Mouse (Mus musculus) heart, embryonic 13.5 days (tissue): ENCODE data around the gene Slfn4. TPM values are rescaled to one million over a fixed set of nuclear protein-coding genes. Genes with fewer than 3 reads are reported as not detected.
"Not testable (repeated sequence)": the region's sequence is repeated elsewhere in the genome, so short reads cannot be mapped to it uniquely, and the experiment has no call there.

Source experiments
- ATAC-seq: fragments of 200-750 bp; cut with Nextera tagmentation; 2 replicates; pipeline ENCODE4 v1.8.0; 2017; ENCODE audit warnings: moderate TSS enrichment; ENCODE audit not compliant: insufficient number of reproducible peaks, low FRiP score, low TSS enrichment; ENCODE audit errors: extremely low read depth
- H3K27ac ChIP-seq: fragments of 300-500 bp; sonication (generic); replicated peaks from 2 replicates; pipeline ENCODE4 v1.5.1; 2015; ENCODE audit warnings: moderate library complexity, mild to moderate bottlenecking, inconsistent platforms
- H3K27me3 ChIP-seq: fragments of 300-500 bp; sonication (generic); replicated peaks from 2 replicates; pipeline ENCODE4 v1.6.1; 2015; ENCODE audit warnings: mild to moderate bottlenecking, inconsistent platforms
- H3K36me3 ChIP-seq: fragments of 300-500 bp; sonication (generic); 2 replicates; pipeline ENCODE4 v1.6.1; 2015; ENCODE audit warnings: mild to moderate bottlenecking, inconsistent platforms
- H3K4me1 ChIP-seq: fragments of 300-500 bp; sonication (generic); 2 replicates; pipeline ENCODE4 v1.6.1; 2015; ENCODE audit warnings: inconsistent platforms
- H3K4me2 ChIP-seq: fragments of 300-500 bp; sonication (generic); 2 replicates; pipeline ENCODE4 v1.6.1; 2015; ENCODE audit warnings: inconsistent platforms, mild to moderate bottlenecking, moderate library complexity
- H3K4me3 ChIP-seq: fragments of 300-500 bp; sonication (generic); 2 replicates; pipeline ENCODE4 v1.5.1; 2015; ENCODE audit warnings: moderate library complexity, mild to moderate bottlenecking, inconsistent platforms
- H3K9ac ChIP-seq: fragments of 300-500 bp; sonication (generic); 2 replicates; pipeline ENCODE4 v1.6.1; 2015; ENCODE audit warnings: inconsistent platforms, mild to moderate bottlenecking, moderate library complexity
- H3K9me3 ChIP-seq: fragments of 300-500 bp; sonication (generic); 2 replicates; pipeline ENCODE4 v1.6.1; 2016; ENCODE audit warnings: inconsistent platforms
- WGBS: fragments of 180-500 bp; shearing (Covaris S2); methylation state at CpG from one replicate; pipeline ENCODE4 v1.1.7; 2015; ENCODE audit warnings: mixed read lengths; 5-methylcytosine and 5-hydroxymethylcytosine counted together
- polyA plus RNA-seq: library from polyadenylated mRNA; unstranded; fragments of >200 nt; fragmentation: Nextera tagmentation; extraction: Ambion mirVana; gene quantifications from 2 replicates; pipeline ENCODE4 v1.2.1, GENCODE M21; 2015

The Slfn4 gene
- not detected in 2 replicates for polyA plus RNA-seq

GRCm38 (mm10) chr11:83174948-83175539 is at the start of gene Slfn4:
Gene Slfn4, plus strand, starts transcription at chr11:83175186.
- Histone ChIP-seq H3K9me3 (no peaks in the 10 kb centered on the region), H3K9ac (no peak within 1 kb of the TSS), H3K27ac (no peak within 1 kb of the TSS), H3K27me3 (no peaks in the 10 kb centered on the region), H3K4me2 (no peak within 1 kb of the TSS), H3K36me3 (no peaks in the 10 kb centered on the region), H3K4me3 (no peak within 1 kb of the TSS), H3K4me1 (no peaks in the 10 kb centered on the region)
- WGBS: 80% methylated on average over 12 of the region's 12 CpGs
- ATAC-seq: no peak

- not testable (repeated sequence) for H3K9ac ChIP-seq, H3K4me3 ChIP-seq
- 100% methylated on average over 1 of the region's 1 CpGs for WGBS
Observed at GRCm38 (mm10) chr11:83125633-83126032, 49.4 kb upstream of the Slfn4 start.

GRCm38 (mm10) chr11:83137253-83137652 is 37.7 kb upstream of the Slfn4 start:
- WGBS: no CpG with 5 or more reads among the region's 2 CpGs
- not testable (repeated sequence) for ATAC-seq, H3K4me3 ChIP-seq

More at GRCm38 (mm10) chr11:83125633-83126032, 49.4 kb upstream of the Slfn4 start:
- H3K9me3 ChIP-seq, ATAC-seq, H3K27me3 ChIP-seq, H3K4me1 ChIP-seq, H3K27ac ChIP-seq, H3K36me3 ChIP-seq, H3K4me2 ChIP-seq: not testable (repeated sequence)

GRCm38 (mm10) chr11:83148939-83149338 is 26.0 kb upstream of the Slfn4 start:
- H3K9me3 ChIP-seq, H3K9ac ChIP-seq, H3K27ac ChIP-seq, H3K27me3 ChIP-seq, H3K36me3 ChIP-seq, H3K4me2 ChIP-seq, H3K4me3 ChIP-seq, H3K4me1 ChIP-seq, ATAC-seq: not testable (repeated sequence)
- no CpG with 5 or more reads among the region's 1 CpGs for WGBS

More at GRCm38 (mm10) chr11:83137253-83137652, 37.7 kb upstream of the Slfn4 start:
- H3K36me3 ChIP-seq, H3K4me2 ChIP-seq, H3K27ac ChIP-seq, H3K4me1 ChIP-seq, H3K27me3 ChIP-seq, H3K9me3 ChIP-seq, H3K9ac ChIP-seq: not testable (repeated sequence)

GRCm38 (mm10) chr11:83191134-83191893 is 16.3 kb downstream of the Slfn4 start, which contains the start of gene Slfn3:
Gene Slfn3, plus strand, starts transcription at chr11:83191330.
- ATAC-seq: no peak
- no peaks in the 10 kb centered on the region for H3K9me3 ChIP-seq
- H3K27me3 ChIP-seq: no peaks in the 10 kb centered on the region
- peak within 1 kb of the TSS; percentile 34 for H3K4me3 ChIP-seq
- no peaks in the 10 kb centered on the region for H3K36me3 ChIP-seq
- WGBS: 61% methylated on average over 12 of the region's 12 CpGs
- H3K4me1 ChIP-seq: no peaks in the 10 kb centered on the region
- H3K27ac ChIP-seq: no peak within 1 kb of the TSS
- peak within 1 kb of the TSS; percentile 37 for H3K4me2 ChIP-seq
- H3K9ac ChIP-seq: peak within 1 kb of the TSS; percentile 0; the same call in 1 of the 2 replicates

- H3K27ac ChIP-seq: no peak overlapping the region
- no peaks in the 10 kb centered on the region for H3K4me1 ChIP-seq
- WGBS: 52% methylated on average over 3 of the region's 3 CpGs
- ATAC-seq: no peak
- no peaks in the 10 kb centered on the region for H3K36me3 ChIP-seq
- H3K27me3 ChIP-seq: no peaks in the 10 kb centered on the region
- no peaks in the 10 kb centered on the region for H3K9me3 ChIP-seq
- H3K4me2 ChIP-seq: peak overlapping the region; percentile 37
- peak overlapping the region; percentile 34; the same call in 1 of the 2 replicates for H3K4me3 ChIP-seq
- H3K9ac ChIP-seq: no peak overlapping the region
Observed at GRCm38 (mm10) chr11:83192001-83192400, 17.0 kb downstream of the Slfn4 start.

- no peaks in the 10 kb centered on the region for H3K27me3 ChIP-seq
Observed at GRCm38 (mm10) chr11:83205002-83205401, 30.0 kb downstream of the Slfn4 start.

GRCm38 (mm10) chr11:83216119-83216518 is 41.1 kb downstream of the Slfn4 start:
- Histone ChIP-seq H3K27me3 (no peaks in the 10 kb centered on the region), H3K4me3 (no peak overlapping the region), H3K4me2 (no peak overlapping the region), H3K9me3 (no peaks in the 10 kb centered on the region), H3K27ac (no peak overlapping the region), H3K4me1 (no peaks in the 10 kb centered on the region), H3K9ac (no peak overlapping the region), H3K36me3 (0 out of 2 replicates have a peak, but pooled peaks cover 4% of the 10 kb centered on the region)
- 69% methylated on average over 1 of the region's 1 CpGs for WGBS
- ATAC-seq: no peak

More at GRCm38 (mm10) chr11:83205002-83205401, 30.0 kb downstream of the Slfn4 start:
- Histone ChIP-seq H3K27ac (no peak overlapping the region), H3K4me1 (no peaks in the 10 kb centered on the region), H3K4me2 (no peak overlapping the region), H3K9me3 (no peaks in the 10 kb centered on the region), H3K9ac (no peak overlapping the region), H3K36me3 (no peaks in the 10 kb centered on the region), H3K4me3 (no peak overlapping the region)
- no peak for ATAC-seq

GRCm38 (mm10) chr11:83221328-83221877 is 46.4 kb downstream of the Slfn4 start:
- WGBS: 78% methylated on average over 1 of the region's 1 CpGs
- H3K4me1 ChIP-seq: no peaks in the 10 kb centered on the region

GRCm38 (mm10) chr11:83223367-83223766 is 48.4 kb downstream of the Slfn4 start:
- Histone ChIP-seq H3K9me3 (no peaks in the 10 kb centered on the region), H3K36me3 (no peaks in the 10 kb centered on the region), H3K4me2 (0 out of 2 replicates have a peak overlapping the region, but pooled peaks have one; percentile 7), H3K27ac (no peak overlapping the region), H3K4me1 (no peaks in the 10 kb centered on the region), H3K27me3 (no peaks in the 10 kb centered on the region), H3K9ac (no peak overlapping the region), H3K4me3 (peak overlapping the region; percentile 14; the same call in 1 of the 2 replicates)
- 68% methylated on average over 7 of the region's 7 CpGs for WGBS
- ATAC-seq: no peak

More at GRCm38 (mm10) chr11:83221328-83221877, 46.4 kb downstream of the Slfn4 start:
- Histone ChIP-seq H3K36me3 (0 out of 2 replicates have a peak, but pooled peaks cover under 1% of the 10 kb centered on the region), H3K27ac (no peak overlapping the region), H3K4me2 (no peak overlapping the region), H3K27me3 (no peaks in the 10 kb centered on the region), H3K9ac (no peak overlapping the region), H3K9me3 (no peaks in the 10 kb centered on the region), H3K4me3 (no peak overlapping the region)
- ATAC-seq: no peak

- WGBS: 71% methylated on average over 5 of the region's 5 CpGs
- not testable (repeated sequence) for H3K4me1 ChIP-seq, H3K9ac ChIP-seq, ATAC-seq, H3K9me3 ChIP-seq, H3K36me3 ChIP-seq, H3K27me3 ChIP-seq, H3K27ac ChIP-seq
- Histone ChIP-seq H3K4me3 (peak overlapping the region; percentile 14; the same call in 1 of the 2 replicates), H3K4me2 (0 out of 2 replicates have a peak overlapping the region, but pooled peaks have one; percentile 7)
Observed at GRCm38 (mm10) chr11:83223793-83224192, 48.8 kb downstream of the Slfn4 start.
